Mouse (Mus musculus) megakaryocyte, adult 5-6 weeks (primary cell): ENCODE data around the gene Vmn1r42. TPM values are rescaled to one million over a fixed set of nuclear protein-coding genes. Genes with fewer than 3 reads are reported as not detected.
"Not testable (repeated sequence)": the region's sequence is repeated elsewhere in the genome, so short reads cannot be mapped to it uniquely, and the experiment has no call there.

Experiments used
- ATAC-seq: 2 replicates; pipeline ENCODE4 v1.8.0; 2016; ENCODE audit warnings: mild to moderate bottlenecking, inconsistent platforms; ENCODE audit not compliant: poor library complexity, severe bottlenecking
- total RNA-seq, 2 experiments: library from RNA; stranded (forward) in 1 of 2; stranded (reverse) in 1 of 2; fragments of 153-499, 151-499 nt in 1 of 2; fragments of 221-1000, 200-1000 nt in 1 of 2; gene quantifications; 2 replicates each; pipeline versions ENCODE4 v1.2.3 to v1.2.4; 2015 to 2017

Gene Vmn1r42
- not detected in 2 replicates for total RNA-seq (2015)
- not detected in 2 replicates for total RNA-seq (2017)

DNA sequence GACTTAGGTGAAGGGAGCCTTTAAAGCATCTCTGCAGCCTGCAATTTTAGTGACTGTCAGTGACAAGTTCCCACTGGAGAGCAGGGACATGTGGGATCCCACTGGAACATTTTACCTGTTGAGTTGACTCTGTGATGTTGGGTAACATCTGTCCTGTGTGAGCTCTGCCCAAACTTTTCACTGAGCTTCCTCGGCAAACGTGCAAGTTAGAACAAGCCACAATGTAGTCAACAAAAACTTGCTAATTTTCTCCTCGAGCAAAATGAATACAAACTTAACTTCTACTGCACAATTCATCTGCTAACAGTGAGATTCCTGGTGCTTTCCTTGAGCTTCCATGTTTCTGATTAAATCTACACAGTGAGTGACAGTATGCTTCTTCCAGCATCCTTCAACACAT, at the start of gene Vmn1r42, which contains the start of gene Vmn1r43:
TSS of gene Vmn1r42 (minus strand) at position 101 of the 400 bp plus-strand sequence.
TSS of gene Vmn1r43 (minus strand) at position 101 of the 400 bp plus-strand sequence.
- ATAC-seq: not testable (repeated sequence)

DNA sequence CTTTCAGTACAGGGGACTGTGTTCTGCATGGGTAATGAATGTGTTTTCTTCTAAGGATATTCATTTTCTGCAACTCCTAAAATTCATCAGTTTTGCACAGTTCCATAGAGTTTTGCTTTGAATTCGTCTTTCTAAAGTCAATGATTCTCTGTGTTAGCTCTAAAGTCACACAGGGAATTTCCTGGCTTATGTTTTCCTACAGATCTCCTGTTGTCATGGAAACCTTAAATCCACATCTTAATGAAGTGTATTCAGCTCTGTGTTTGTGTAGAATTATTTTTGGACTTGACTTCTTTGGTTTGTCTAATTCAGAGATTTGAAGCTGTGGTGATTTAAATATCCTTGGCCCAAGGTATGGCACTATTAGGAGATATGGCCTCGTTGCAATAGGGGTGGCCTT, 7.6 kb upstream of the Vmn1r42 start:
- ATAC-seq: no peak

GRCm38 (mm10) chr6:89883360-89883759, 7.1 kb upstream of the Vmn1r42 start, which contains the start of gene Vmn1r44:
TSS of gene Vmn1r44 (plus strand) at chr6:89883660.
- ATAC-seq: no peak

DNA sequence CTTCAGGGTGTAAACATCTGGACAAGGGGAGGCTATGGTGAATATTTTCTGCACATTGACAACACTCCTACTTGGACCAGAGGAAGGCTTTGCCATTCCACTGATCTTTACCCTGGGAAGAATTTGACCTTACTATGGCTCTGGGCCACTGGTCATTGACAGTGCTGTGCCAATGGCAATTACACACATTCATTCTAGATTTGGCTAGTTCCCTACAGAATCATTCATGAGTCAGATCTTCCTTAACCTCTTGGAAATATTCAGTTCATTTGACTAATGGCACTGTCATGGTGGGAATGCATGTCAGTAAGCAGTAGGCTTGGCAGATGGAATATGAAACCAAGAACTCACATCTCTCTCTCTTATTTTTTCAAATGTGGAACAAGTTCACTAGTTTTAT, 4.7 kb upstream of the Vmn1r42 start:
- no peak for ATAC-seq

DNA sequence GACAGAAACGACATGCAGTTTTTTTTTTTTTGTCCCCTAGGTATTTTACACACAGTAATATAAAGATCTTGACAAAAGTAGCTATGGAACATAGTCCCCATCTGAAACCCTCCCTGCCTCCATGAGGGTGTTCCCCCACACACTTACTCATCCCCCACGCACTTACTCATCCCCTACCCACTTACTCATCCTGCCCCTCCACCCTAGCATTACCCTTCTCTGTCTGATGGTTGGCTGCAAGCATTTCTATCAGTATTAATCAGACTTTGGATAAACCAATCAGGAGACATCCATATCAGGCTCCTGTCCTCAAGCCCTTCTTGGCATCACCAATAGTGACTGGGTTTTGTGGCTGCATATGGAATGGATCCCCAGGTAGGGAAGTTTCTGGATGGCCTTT, 750 bp upstream of the Vmn1r42 start:
- ATAC-seq: no peak

DNA sequence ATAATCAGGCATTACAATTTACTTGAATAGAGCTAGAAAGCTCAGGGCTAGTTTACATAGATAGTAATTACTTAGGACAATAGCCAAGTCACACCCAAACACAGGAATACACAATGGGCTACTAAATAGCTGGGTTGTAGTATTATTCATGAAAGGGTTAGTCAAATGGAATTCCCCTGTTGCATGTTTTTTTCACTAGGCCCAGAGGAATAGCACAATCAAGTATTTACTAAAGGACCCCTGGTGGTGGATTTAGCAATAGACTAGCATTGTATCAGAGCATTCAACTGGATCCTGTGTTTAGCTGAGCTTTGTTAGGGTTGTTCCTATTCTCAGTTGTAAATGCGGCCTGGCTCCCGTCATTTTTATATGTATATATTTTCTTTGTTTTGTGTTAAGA, 8.2 kb downstream of the Vmn1r42 start:
- no peak for ATAC-seq

- no peak for ATAC-seq
These were observed 8.9 kb downstream of the Vmn1r42 start for GRCm38 (mm10) chr6:89867276-89867675.

GRCm38 (mm10) chr6:89863792-89864191, 12.4 kb downstream of the Vmn1r42 start:
- ATAC-seq: no peak

DNA sequence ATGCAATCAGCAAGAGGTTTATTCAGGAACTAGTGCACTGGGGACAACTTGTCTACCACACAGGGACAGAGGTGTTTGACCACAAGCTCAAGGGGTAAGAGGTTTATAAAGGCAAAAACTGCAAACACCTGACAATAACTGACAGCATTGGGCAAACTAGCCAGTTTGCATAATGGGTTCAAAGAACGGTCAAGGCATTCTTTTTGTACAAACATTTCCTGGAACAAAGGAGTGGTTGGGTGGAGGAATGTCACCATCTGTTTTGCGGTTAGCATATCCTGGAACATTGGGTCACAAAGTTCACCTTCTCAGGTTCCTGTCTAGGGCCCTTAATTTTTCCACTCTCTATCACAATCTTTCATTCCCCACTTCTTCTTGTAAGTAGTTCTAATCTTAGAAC, 16.4 kb downstream of the Vmn1r42 start:
- no peak for ATAC-seq

- ATAC-seq: no peak
These were observed 18.7 kb downstream of the Vmn1r42 start for GRCm38 (mm10) chr6:89857552-89857951.

Other genes with a start within 250 kb of the Vmn1r42 start
- gene Txnrd3, start 232.4 kb downstream of the Vmn1r42 start, total RNA-seq (2015): 0.11 and 1.1 TPM in 2 replicates
- 0.49 and 1.5 TPM in 2 replicates for gene Txnrd3, start 232.4 kb downstream of the Vmn1r42 start, total RNA-seq (2017)
- gene Vmn1r40, start 168.9 kb downstream of the Vmn1r42 start, total RNA-seq (2015): not detected in 2 replicates
- not detected in 2 replicates for gene Vmn1r40, start 168.9 kb downstream of the Vmn1r42 start, total RNA-seq (2017)
- gene Vmn1r41, start 135.6 kb downstream of the Vmn1r42 start, total RNA-seq (2015): not detected in 2 replicates
- gene Vmn1r41, start 135.6 kb downstream of the Vmn1r42 start, total RNA-seq (2017): not detected in 2 replicates
- not detected in 2 replicates for gene Vmn1r43, start within 50 bp of the Vmn1r42 start, total RNA-seq (2015)
- not detected in 2 replicates for gene Vmn1r43, start within 50 bp of the Vmn1r42 start, total RNA-seq (2017)
- not detected in 2 replicates for gene Vmn1r44, start 7.2 kb upstream of the Vmn1r42 start, total RNA-seq (2015)
- gene Vmn1r44, start 7.2 kb upstream of the Vmn1r42 start, total RNA-seq (2017): not detected in 2 replicates
- not detected in 2 replicates for gene Vmn1r45, start 64.2 kb upstream of the Vmn1r42 start, total RNA-seq (2015)
- not detected in 2 replicates for gene Vmn1r45, start 64.2 kb upstream of the Vmn1r42 start, total RNA-seq (2017)
- gene Vmn1r46, start 92.9 kb upstream of the Vmn1r42 start, total RNA-seq (2015): not detected in 2 replicates
- not detected in 2 replicates for gene Vmn1r46, start 92.9 kb upstream of the Vmn1r42 start, total RNA-seq (2017)
- not detected in 2 replicates for gene Vmn1r47, start 139.7 kb upstream of the Vmn1r42 start, total RNA-seq (2015)
- gene Vmn1r47, start 139.7 kb upstream of the Vmn1r42 start, total RNA-seq (2017): not detected in 2 replicates
- not detected in 2 replicates for gene Vmn1r48, start 160.4 kb upstream of the Vmn1r42 start, total RNA-seq (2015)
- not detected in 2 replicates for gene Vmn1r48, start 160.4 kb upstream of the Vmn1r42 start, total RNA-seq (2017)
- gene Vmn1r49, start 202.1 kb upstream of the Vmn1r42 start, total RNA-seq (2015): not detected in 2 replicates
- not detected in 2 replicates for gene Vmn1r49, start 202.1 kb upstream of the Vmn1r42 start, total RNA-seq (2017)
- not detected in 2 replicates for gene Vmn1r50, start 225.0 kb upstream of the Vmn1r42 start, total RNA-seq (2015)
- gene Vmn1r50, start 225.0 kb upstream of the Vmn1r42 start, total RNA-seq (2017): not detected in 2 replicates
- gene Vmn1r51, start 246.2 kb upstream of the Vmn1r42 start, total RNA-seq (2015): not detected in 2 replicates
- gene Vmn1r51, start 246.2 kb upstream of the Vmn1r42 start, total RNA-seq (2017): not detected in 2 replicates